Mouse (Mus musculus) erythroblast, embryonic 14.5 days (primary cell): ENCODE data around the gene Gm11084. TPM values are rescaled to one million over a fixed set of nuclear protein-coding genes. Genes with fewer than 3 reads are reported as not detected.

ENCODE experiments used
- H3K27me3 ChIP-seq: 2 replicates; pipeline ENCODE4 v1.6.1; 2012; ENCODE audit warnings: inconsistent platforms; ENCODE audit not compliant: control insufficient read depth
- H3K36me3 ChIP-seq: 2 replicates; pipeline ENCODE4 v1.6.1; 2012; ENCODE audit warnings: mild to moderate bottlenecking, inconsistent platforms; ENCODE audit not compliant: control insufficient read depth
- H3K4me1 ChIP-seq: 2 replicates; pipeline ENCODE4 v1.6.1; 2012; ENCODE audit warnings: inconsistent platforms; ENCODE audit not compliant: control insufficient read depth
- H3K4me3 ChIP-seq: replicated peaks from 2 replicates; pipeline ENCODE3; 2012; ENCODE audit warnings: moderate library complexity, mild to moderate bottlenecking, inconsistent platforms
- H3K9me3 ChIP-seq: 2 replicates; pipeline ENCODE4 v1.6.1; 2012; ENCODE audit warnings: low read length, inconsistent platforms, mixed read lengths; ENCODE audit not compliant: control insufficient read depth
- GATA1 ChIP-seq: IDR thresholded peaks from 2 replicates; pipeline ENCODE4 v1.6.1; 2012; ENCODE audit warnings: low read length, inconsistent platforms, mixed read lengths
- TAL1 ChIP-seq: IDR thresholded peaks from 3 replicates; pipeline ENCODE4 v1.6.1; 2012; ENCODE audit warnings: low read length, inconsistent platforms, mixed read lengths
- polyA plus RNA-seq: library from polyadenylated mRNA; stranded (reverse); fragments of >175 nt; gene quantifications from 2 replicates; pipeline ENCODE4 v1.2.3, GENCODE M21; 2012

The Gm11084 gene
- polyA plus RNA-seq, 1 experiment: not detected

GRCm38 (mm10) chr2:72970302-72970701 lies 16.2 kb downstream of the Gm11084 start:
- peaks cover 96% of the 10 kb centered on the region for H3K36me3 ChIP-seq
- H3K4me3 ChIP-seq: no peak overlapping the region
- no peak for TF ChIP-seq GATA1
- TF ChIP-seq TAL1: no peak

GRCm38 (mm10) chr2:72968536-72968935 lies 18.0 kb downstream of the Gm11084 start:
- Histone ChIP-seq H3K36me3 (peaks cover 94% of the 10 kb centered on the region), H3K4me3 (no peak overlapping the region), H3K9me3 (no peaks in the 10 kb centered on the region), H3K27me3 (no peaks in the 10 kb centered on the region), H3K4me1 (peaks cover 21% of the 10 kb centered on the region)
- TF ChIP-seq TAL1: no peak
- TF ChIP-seq GATA1: no peak

More at GRCm38 (mm10) chr2:72970302-72970701, 16.2 kb downstream of the Gm11084 start:
- Histone ChIP-seq H3K4me1 (peaks cover 10% of the 10 kb centered on the region), H3K27me3 (no peaks in the 10 kb centered on the region), H3K9me3 (no peaks in the 10 kb centered on the region)

GRCm38 (mm10) chr2:72965450-72965849 lies 21.1 kb downstream of the Gm11084 start:
- peaks cover 94% of the 10 kb centered on the region for H3K36me3 ChIP-seq
- TF ChIP-seq GATA1: no peak
- TF ChIP-seq TAL1: no peak

GRCm38 (mm10) chr2:72956415-72956814 lies 30.1 kb downstream of the Gm11084 start:
- Histone ChIP-seq H3K9me3 (peaks cover 1% of the 10 kb centered on the region), H3K36me3 (peaks cover 98% of the 10 kb centered on the region), H3K27me3 (no peaks in the 10 kb centered on the region), H3K4me1 (peaks cover 29% of the 10 kb centered on the region), H3K4me3 (no peak overlapping the region)
- TF ChIP-seq TAL1 (no peak), GATA1 (no peak)

More at GRCm38 (mm10) chr2:72965450-72965849, 21.1 kb downstream of the Gm11084 start:
- no peaks in the 10 kb centered on the region for H3K27me3 ChIP-seq
- H3K4me3 ChIP-seq: no peak overlapping the region
- H3K9me3 ChIP-seq: peaks cover 5% of the 10 kb centered on the region
- peaks cover 29% of the 10 kb centered on the region for H3K4me1 ChIP-seq

GRCm38 (mm10) chr2:72952979-72953378 lies 33.5 kb downstream of the Gm11084 start:
- Histone ChIP-seq H3K4me1 (peaks cover 36% of the 10 kb centered on the region), H3K36me3 (peaks cover 97% of the 10 kb centered on the region), H3K27me3 (no peaks in the 10 kb centered on the region), H3K9me3 (no peaks in the 10 kb centered on the region), H3K4me3 (no peak overlapping the region)
- TF ChIP-seq GATA1 (no peak), TAL1 (no peak)

- peaks cover 79% of the 10 kb centered on the region for H3K36me3 ChIP-seq
- H3K9me3 ChIP-seq: no peaks in the 10 kb centered on the region
- H3K4me3 ChIP-seq: no peak overlapping the region
- TF ChIP-seq TAL1: no peak
- TF ChIP-seq GATA1: no peak
- H3K27me3 ChIP-seq: no peaks in the 10 kb centered on the region
- H3K4me1 ChIP-seq: no peaks in the 10 kb centered on the region
Measured at GRCm38 (mm10) chr2:72935937-72936336, 50.6 kb downstream of the Gm11084 start.

GRCm38 (mm10) chr2:72932186-72932585 lies 54.3 kb downstream of the Gm11084 start:
- Histone ChIP-seq H3K27me3 (no peaks in the 10 kb centered on the region), H3K9me3 (no peaks in the 10 kb centered on the region), H3K4me3 (no peak overlapping the region), H3K4me1 (no peaks in the 10 kb centered on the region), H3K36me3 (peaks cover 42% of the 10 kb centered on the region)
- TF ChIP-seq TAL1 (no peak), GATA1 (no peak)

GRCm38 (mm10) chr2:72924981-72925380 lies 61.5 kb downstream of the Gm11084 start:
- no peaks in the 10 kb centered on the region for H3K27me3 ChIP-seq
- H3K36me3 ChIP-seq: no peaks in the 10 kb centered on the region
- no peak for TF ChIP-seq GATA1
- TF ChIP-seq TAL1: no peak
- no peaks in the 10 kb centered on the region; the same call in 1 of the 2 replicates for H3K4me1 ChIP-seq
- no peaks in the 10 kb centered on the region for H3K9me3 ChIP-seq
- H3K4me3 ChIP-seq: no peak overlapping the region

Other genes with a start within 250 kb of the Gm11084 start
- 1.0 and 1.1 TPM in 2 replicates for gene Sp3, start 6.3 kb downstream of the Gm11084 start, polyA plus RNA-seq
- gene Ola1, start 232.2 kb upstream of the Gm11084 start, polyA plus RNA-seq: 2.8 and 3.4 TPM in 2 replicates